Mouse (Mus musculus) kidney, postnatal 36 days (tissue): ENCODE results near the gene Vmn2r12.
"Not testable (repeated sequence)": the region's sequence is repeated elsewhere in the genome, so short reads cannot be mapped to it uniquely, and the experiment has no call there.

Experiments used
- DNase-seq, 2 experiments: peaks; one replicate each; pipeline ENCODE4 v3.0.0; 2021 to 2022; ENCODE audit warnings: mixed read lengths in 2 of 2

The Vmn2r12 gene

DNA sequence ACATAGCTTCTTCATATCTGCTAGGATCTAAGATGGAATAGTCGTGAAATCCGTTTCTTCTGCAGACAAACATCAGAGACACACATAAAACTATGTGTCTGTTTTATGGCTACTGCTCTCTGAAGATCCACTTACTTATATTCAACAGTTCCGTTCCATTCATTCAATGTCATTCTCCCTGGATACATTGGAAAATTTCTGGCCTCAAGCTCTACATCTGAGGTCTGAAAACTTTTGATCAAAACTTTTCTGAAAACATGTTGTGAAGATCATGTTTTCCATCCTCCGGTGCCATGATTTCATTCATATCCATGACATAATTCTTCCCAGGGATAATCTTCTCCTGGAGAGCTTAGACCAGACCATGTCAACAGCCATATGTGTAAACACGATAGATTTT is at the start of gene Vmn2r12:
Gene Vmn2r12 (minus strand): TSS at position 101 of the 400 bp plus-strand sequence.
- not testable (repeated sequence) for DNase-seq

DNA sequence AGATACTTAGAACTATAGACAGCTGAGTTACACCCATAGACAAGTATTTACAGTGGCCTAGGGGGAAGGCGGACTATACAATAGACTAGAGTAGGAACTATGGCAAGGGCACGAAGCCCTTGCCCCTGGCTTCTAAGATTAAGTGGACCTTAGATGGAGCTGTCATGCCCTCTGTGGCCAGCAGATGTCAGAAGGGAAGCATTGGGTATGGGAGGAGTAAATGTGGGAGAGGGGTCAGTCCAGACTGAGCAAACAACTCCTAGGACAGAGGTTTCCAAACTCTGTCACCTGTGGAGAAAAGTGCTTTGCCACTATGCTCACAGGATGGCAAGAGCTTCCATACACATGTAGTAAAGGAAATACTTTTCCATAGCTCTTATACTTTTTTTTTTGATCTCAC is 41.8 kb upstream of the Vmn2r12 start:
- peak in 1 of 2 experiments; percentile 21 for DNase-seq

DNA sequence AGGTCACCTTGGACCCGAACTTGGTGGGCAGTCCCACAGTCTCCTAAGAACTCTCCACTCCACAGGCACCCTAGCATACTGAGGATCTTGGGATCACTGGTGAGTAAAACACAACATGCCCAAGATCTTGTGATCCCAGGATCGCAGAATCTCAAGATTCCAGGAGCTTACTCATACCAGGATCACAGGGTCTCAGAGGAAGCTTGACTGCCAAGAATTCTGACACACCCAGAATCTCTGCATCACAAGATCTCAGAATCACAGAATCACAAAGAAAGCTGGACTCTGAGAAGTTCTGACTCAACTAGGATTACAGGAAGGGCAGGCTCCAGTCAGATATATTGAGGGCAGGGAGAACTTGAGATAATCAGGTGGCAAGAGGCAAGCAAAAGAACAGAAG is 39.0 kb upstream of the Vmn2r12 start:
- no peak for DNase-seq

DNA sequence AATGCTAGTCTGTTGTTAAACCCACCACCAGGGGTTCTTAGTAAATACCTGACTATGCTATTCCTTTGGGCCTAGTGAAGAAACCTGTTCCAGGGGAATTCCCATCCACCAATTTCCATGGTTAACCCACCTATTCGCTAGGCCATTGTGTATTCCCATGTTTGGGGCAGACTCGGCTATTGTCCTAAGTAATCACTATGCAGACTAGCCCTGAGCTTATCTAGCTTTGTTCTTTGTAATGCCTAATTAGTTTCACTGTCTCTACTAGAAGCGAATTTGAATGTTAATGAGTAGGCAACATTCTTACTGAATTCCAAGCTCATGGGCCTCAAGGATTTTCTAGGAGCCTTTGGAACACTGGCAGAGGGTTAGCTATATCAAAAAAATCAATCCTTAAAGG is 1.3 kb downstream of the Vmn2r12 start:
- not testable (repeated sequence) for DNase-seq

DNA sequence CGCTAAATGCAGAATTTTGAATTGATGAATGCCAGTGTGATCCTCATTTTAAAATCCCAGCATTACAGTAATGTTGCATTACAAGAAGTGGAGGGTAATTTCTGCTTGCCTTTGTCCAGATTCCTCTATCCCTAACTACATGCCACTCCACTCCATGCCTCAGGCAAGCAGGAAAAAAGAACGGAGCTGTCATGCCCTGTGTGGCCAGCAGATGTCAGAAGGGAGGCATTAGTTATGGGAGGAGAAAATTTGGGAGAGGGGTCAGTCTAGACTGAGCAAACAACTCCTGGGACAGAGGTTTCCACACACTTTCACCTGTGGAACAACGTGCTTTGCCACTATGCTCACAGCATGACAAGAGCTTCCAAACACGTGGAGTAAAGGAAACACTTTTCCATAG is 25.7 kb downstream of the Vmn2r12 start:
- DNase-seq = peak in 1 of 2 experiments; percentile 8

DNA sequence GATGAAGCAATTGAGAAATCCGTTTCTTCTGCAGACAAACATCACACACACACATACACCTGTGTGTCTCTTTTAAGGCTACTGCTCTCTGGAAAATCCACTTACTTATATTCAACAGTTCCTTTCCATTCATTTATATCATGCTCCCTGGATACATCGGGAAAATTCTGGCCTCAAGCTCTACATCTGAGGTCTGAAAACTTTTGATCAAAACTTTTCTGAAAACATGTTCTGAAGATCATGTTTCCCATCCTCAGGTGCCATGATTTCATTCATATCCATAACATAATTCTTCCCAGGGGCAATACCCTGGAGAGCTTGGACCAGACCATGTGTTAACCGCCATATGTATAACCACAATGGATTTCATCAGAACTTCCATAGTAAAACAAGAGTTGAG is 38.3 kb downstream of the Vmn2r12 start, which contains the start of gene Vmn2r11:
Gene Vmn2r11 (minus strand): TSS at position 101 of the 400 bp plus-strand sequence.
- not testable (repeated sequence) for DNase-seq

DNA sequence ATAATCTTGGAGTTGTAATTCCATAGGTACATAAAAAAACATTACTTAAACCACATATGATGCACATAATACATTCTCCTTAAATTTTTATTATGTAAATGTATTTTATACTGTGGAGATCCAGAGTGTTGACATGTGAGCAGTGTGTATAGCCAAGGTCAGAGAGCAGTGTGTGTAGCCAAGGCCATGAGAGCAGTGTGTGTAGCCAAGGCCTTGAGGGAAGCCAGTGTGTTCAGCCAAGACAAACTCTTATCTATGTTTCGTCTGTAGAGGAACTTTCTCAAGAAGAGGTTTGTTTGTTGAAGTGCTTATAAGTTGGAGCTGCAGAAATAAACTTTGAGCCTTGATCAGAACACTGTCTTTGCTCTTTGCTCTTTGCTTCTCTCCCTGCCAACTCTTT is 42.5 kb downstream of the Vmn2r12 start:
- no peak for DNase-seq
